Comparison of ENCODE assay signal across 24 mouse cellular contexts in genomic region chr4:149683875-149684274, GRCm38 (mm10). TPM values are rescaled to one million over a fixed set of nuclear protein-coding genes. Genes with fewer than 3 reads are reported as not detected.
DNase-seq lines count a peak whose midpoint lies in the region; ATAC-seq lines count a peak whose summit lies in the region.
"Had no signal": no experiment of that assay in that cellular context is flagged by ENCODE, and none has a peak within 500 bp of the region (broad histone marks: within the 10 kb centered on the region; RNA-seq: fewer than 3 reads in every experiment).

No protein-coding gene starts in this region.

- ATAC-seq in midbrain, embryonic 11.5 days (ENCODE audit: low FRiP score), result no peak
- peak; percentile 23 for ATAC-seq in inflammation-experienced regulatory T-cells, adult 6 months
- ATAC-seq: forebrain, postnatal 0 days; hindbrain, embryonic 16.5 days; Patski had no signal

- H3K9ac ChIP-seq in midbrain, embryonic 11.5 days (ENCODE audit: low read length), result no peak overlapping the region
- H3K9ac ChIP-seq: embryonic facial prominence, embryonic 12.5 days; forebrain, embryonic 12.5 days; forebrain, postnatal 0 days; hindbrain, embryonic 12.5 days had no signal

- no peak overlapping the region for H3K4me2 ChIP-seq in midbrain, embryonic 11.5 days
- H3K4me2 ChIP-seq: embryonic facial prominence, embryonic 12.5 days; forebrain, embryonic 12.5 days; hindbrain, embryonic 12.5 days had no signal

- 15% methylated on average over 7 of the region's 7 CpGs for WGBS in midbrain, embryonic 11.5 days
- 25% methylated on average over 7 of the region's 7 CpGs for WGBS in midbrain, embryonic 10.5 days

- H3K4me3 ChIP-seq in midbrain, embryonic 11.5 days (ENCODE audit: low read depth, low read length), result no peak overlapping the region
- H3K4me3 ChIP-seq in midbrain, embryonic 10.5 days, result no peak overlapping the region
- H3K4me3 ChIP-seq: embryonic facial prominence, embryonic 12.5 days; forebrain, embryonic 12.5 days; heart, embryonic 10.5 days; hindbrain, embryonic 12.5 days had no signal

- no peak overlapping the region for H3K27ac ChIP-seq in midbrain, embryonic 11.5 days (ENCODE audit: low read depth, low read length)
- no peak overlapping the region for H3K27ac ChIP-seq in midbrain, embryonic 10.5 days (replicated peaks)
- H3K27ac ChIP-seq: embryonic facial prominence, embryonic 12.5 days; forebrain, embryonic 12.5 days; heart, embryonic 10.5 days; hindbrain, embryonic 12.5 days had no signal

- peak; percentile 61 for DNase-seq in midbrain, embryonic 11.5 days (ENCODE audit: low spot score, missing footprints)
- DNase-seq in midbrain, embryonic 10.5 days (ENCODE audit: low spot score), result no peak
- peak; percentile 94 for DNase-seq in R1 (ENCODE audit: low read depth, low spot score)
- DNase-seq in adrenal gland, postnatal 25 days, result no peak
- DNase-seq in heart, adult 8-10 months (ENCODE audit: low spot score), result no peak
- DNase-seq in cerebellum, adult 9-10 months, result no peak
- DNase-seq: adrenal gland, postnatal 10 days; cerebellum, adult 11-12 months; cerebellum, adult 9-11 months; cerebellum, postnatal 36 days; forebrain, postnatal 0 days; gastrocnemius, postnatal 36 days; heart, adult 11 months; heart, postnatal 10 days; heart, postnatal 4 days; kidney, adult 11 months; kidney, adult 9 months had no signal

- no peaks in the 10 kb centered on the region for H3K4me1 ChIP-seq in midbrain, embryonic 11.5 days (ENCODE audit: control insufficient read depth, insufficient read depth, low read length)
- H3K4me1 ChIP-seq in midbrain, embryonic 10.5 days, result no peaks in the 10 kb centered on the region
- H3K4me1 ChIP-seq: embryonic facial prominence, embryonic 12.5 days; forebrain, embryonic 12.5 days; heart, embryonic 10.5 days had no signal

- no peaks in the 10 kb centered on the region for H3K27me3 ChIP-seq in midbrain, embryonic 11.5 days (ENCODE audit: control insufficient read depth, insufficient read depth, low read length)
- H3K27me3 ChIP-seq in midbrain, embryonic 10.5 days (ENCODE audit: low read depth, poor library complexity, severe bottlenecking), result peaks cover 8% of the 10 kb centered on the region; the same call in 1 of the 2 replicates
- H3K27me3 ChIP-seq: embryonic facial prominence, embryonic 12.5 days; hindbrain, embryonic 12.5 days; Patski had no signal

- no peaks in the 10 kb centered on the region for H3K36me3 ChIP-seq in midbrain, embryonic 11.5 days (ENCODE audit: control insufficient read depth, insufficient read depth, low read length)
- H3K36me3 ChIP-seq in midbrain, embryonic 10.5 days, result no peaks in the 10 kb centered on the region
- H3K36me3 ChIP-seq: embryonic facial prominence, embryonic 12.5 days; forebrain, embryonic 12.5 days; heart, embryonic 10.5 days; hindbrain, embryonic 12.5 days had no signal

- no peaks in the 10 kb centered on the region for H3K9me3 ChIP-seq in midbrain, embryonic 11.5 days (ENCODE audit: control insufficient read depth, low read length)
- no peaks in the 10 kb centered on the region for H3K9me3 ChIP-seq in midbrain, embryonic 10.5 days (replicated peaks)
- H3K9me3 ChIP-seq: embryonic facial prominence, embryonic 12.5 days; forebrain, embryonic 12.5 days; heart, embryonic 10.5 days; hindbrain, embryonic 12.5 days had no signal

RNA-seq across cellular contexts. Expression of gene Pik3cd, which starts 18.5 kb away (rescaled TPM):
- 7.8 and 8.7 TPM in 2 replicates for polyA plus RNA-seq in midbrain, embryonic 11.5 days (2014; fragmentation: Nextera tagmentation; extraction: Ambion mirVana)
- polyA plus RNA-seq in midbrain, embryonic 10.5 days (2016; fragmentation: Nextera tagmentation; extraction: Ambion mirVana), result 7.9 and 11.2 TPM in 2 replicates
- polyA plus RNA-seq in inflammation-experienced regulatory T-cells, adult 6 months (2017; shearing (Covaris generic)), result 100 to 1,000 TPM; 108 to 124 (median 115) TPM
- 2.0 and 4.4 TPM in 2 replicates for total RNA-seq in adrenal gland, postnatal 25 days (2021)
- 1 to 10 TPM; 4.7 to 5.8 (median 5.1) TPM for total RNA-seq in heart, adult 8-10 months (2022)

RNA-seq across cellular contexts. Expression of gene Tmem201, which starts 54.0 kb away (rescaled TPM):
- polyA plus RNA-seq in midbrain, embryonic 11.5 days (2014; fragmentation: Nextera tagmentation; extraction: Ambion mirVana), result 15.8 and 18.4 TPM in 2 replicates
- polyA plus RNA-seq in midbrain, embryonic 10.5 days (2016; fragmentation: Nextera tagmentation; extraction: Ambion mirVana), result 38.7 and 44.3 TPM in 2 replicates
- polyA plus RNA-seq in inflammation-experienced regulatory T-cells, adult 6 months (2017; shearing (Covaris generic)), result 1 to 10 TPM; 4.6 to 8.9 (median 6.0) TPM
- 34.1 and 36.1 TPM in 2 replicates for total RNA-seq in adrenal gland, postnatal 25 days (2021)
- total RNA-seq in heart, adult 8-10 months (2022), result 10 to 100 TPM; 92.2 to 93.9 (median 93.1) TPM

Comparison
In these comparisons a context has a peak if more than half of its experiments do, and no peak if none do; other contexts are left out.
1. DNase-seq: peak in midbrain, embryonic 11.5 days (single experiment) and R1 (single experiment); none in midbrain, embryonic 10.5 days (single experiment), adrenal gland, postnatal 25 days (single experiment), heart, adult 8-10 months (single experiment) and cerebellum, adult 9-10 months (single experiment).